Mouse (Mus musculus): ENCODE data around the gene Ptprm. TPM values are rescaled to one million over a fixed set of nuclear protein-coding genes. Genes with fewer than 3 reads are reported as not detected.

The Ptprm gene
- polyA plus RNA-seq, 1 experiment: 34.2 TPM

DNA sequence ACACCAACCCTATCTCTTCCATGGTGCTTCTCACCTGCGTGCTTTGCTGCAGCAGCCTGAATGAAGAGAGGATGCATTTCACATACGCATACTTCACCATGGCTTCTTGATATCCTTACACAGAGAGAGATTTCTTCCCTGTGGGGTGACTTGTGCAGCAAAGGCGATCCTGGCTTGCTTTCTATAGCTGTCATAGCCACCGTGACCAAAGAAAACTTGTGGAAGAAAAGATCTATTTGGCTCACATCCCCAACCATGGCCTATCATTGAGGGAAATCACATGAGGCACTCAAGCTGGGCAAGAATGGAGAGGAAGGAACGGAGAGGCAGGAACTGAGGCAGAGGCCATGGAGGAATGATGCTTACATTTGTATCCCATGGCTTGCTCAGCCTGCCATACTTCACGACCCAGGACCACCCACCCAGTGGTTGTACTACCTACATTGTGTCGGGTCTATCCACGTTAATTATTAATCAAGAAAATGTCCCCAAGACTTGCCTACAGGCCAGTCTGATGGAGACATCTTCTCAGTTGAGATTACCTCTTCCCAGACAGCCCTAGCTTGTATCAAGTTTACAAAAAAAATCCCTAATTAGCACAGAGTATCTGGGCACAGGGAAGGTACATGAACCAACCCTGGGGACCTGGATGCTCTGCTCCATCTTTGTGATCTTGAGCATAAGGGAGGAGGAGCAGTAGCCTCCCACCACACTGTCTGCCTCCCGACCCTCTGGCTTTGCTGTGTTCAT, 641.6 kb downstream of the Ptprm start:
- H3K4me1 ChIP-seq (ENCODE audit: control insufficient read depth, insufficient read depth, low read length): no peaks in the 10 kb centered on the region
- TF ChIP-seq CTCF (IDR thresholded peaks at IDR 0.05; ENCODE audit: borderline replicate concordance, insufficient read depth, low read depth, low read length) (no peak), POLR2A (IDR thresholded peaks at IDR 0.05; ENCODE audit: borderline replicate concordance, insufficient read depth, low read length) (no peak)
- no peak overlapping the region for H3K4me3 ChIP-seq (replicated peaks; ENCODE audit: insufficient read depth, low read depth, low read length)
- WGBS: 81% methylated on average over 9 of the region's 9 CpGs
- H3K27me3 ChIP-seq (ENCODE audit: control insufficient read depth, insufficient read depth, low read length): no peaks in the 10 kb centered on the region
- no peak for DNase-seq
- no peak overlapping the region for H3K27ac ChIP-seq (ENCODE audit: insufficient read depth, low read length)

DNA sequence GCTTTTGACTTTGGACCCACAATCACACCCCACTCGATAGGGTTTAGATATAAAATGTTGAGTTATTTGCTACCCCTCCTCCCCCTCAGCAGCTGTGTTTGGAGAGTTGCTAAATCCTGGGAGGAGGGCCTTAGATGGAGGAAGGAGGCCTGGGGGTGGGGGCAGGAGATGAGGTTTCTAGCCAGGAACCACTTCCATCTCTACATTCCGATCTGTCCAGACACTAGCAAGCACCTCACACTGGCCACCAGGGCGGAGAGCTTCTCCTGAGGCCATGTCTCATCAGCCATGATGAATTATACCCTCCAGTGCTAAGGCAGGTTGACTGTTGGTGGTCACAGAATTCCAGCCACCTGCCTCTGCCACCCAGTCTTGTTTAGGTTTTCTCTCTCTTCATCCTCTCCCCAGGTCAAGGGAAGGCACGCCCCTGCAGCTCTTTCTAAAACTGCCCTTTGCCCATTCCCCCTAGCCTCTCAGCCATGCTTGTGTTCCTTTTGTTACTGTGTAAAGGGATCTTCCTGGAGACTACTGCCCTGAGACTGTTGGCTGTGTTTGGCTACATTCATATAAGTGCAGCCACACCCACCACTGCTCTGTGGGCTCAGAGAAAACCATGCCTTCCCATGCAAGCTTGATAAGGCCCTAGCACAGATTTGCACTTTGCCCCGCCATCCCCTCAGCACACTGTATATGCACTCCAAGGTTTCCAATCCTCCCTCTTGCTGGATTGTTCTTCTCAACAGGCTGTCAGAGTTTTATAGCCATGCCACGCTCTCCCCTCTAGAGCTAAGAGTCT, 642.8 kb downstream of the Ptprm start:
- DNase-seq: no peak
- TF ChIP-seq CTCF (IDR thresholded peaks at IDR 0.05; ENCODE audit: borderline replicate concordance, insufficient read depth, low read depth, low read length) (no peak), POLR2A (IDR thresholded peaks at IDR 0.05; ENCODE audit: borderline replicate concordance, insufficient read depth, low read length) (no peak)
- H3K4me3 ChIP-seq (replicated peaks; ENCODE audit: insufficient read depth, low read depth, low read length): no peak overlapping the region
- 84% methylated on average over 6 of the region's 6 CpGs for WGBS
- no peak overlapping the region for H3K27ac ChIP-seq (ENCODE audit: insufficient read depth, low read length)
- H3K27me3 ChIP-seq (ENCODE audit: control insufficient read depth, insufficient read depth, low read length): no peaks in the 10 kb centered on the region
- no peaks in the 10 kb centered on the region for H3K4me1 ChIP-seq (ENCODE audit: control insufficient read depth, insufficient read depth, low read length)

DNA sequence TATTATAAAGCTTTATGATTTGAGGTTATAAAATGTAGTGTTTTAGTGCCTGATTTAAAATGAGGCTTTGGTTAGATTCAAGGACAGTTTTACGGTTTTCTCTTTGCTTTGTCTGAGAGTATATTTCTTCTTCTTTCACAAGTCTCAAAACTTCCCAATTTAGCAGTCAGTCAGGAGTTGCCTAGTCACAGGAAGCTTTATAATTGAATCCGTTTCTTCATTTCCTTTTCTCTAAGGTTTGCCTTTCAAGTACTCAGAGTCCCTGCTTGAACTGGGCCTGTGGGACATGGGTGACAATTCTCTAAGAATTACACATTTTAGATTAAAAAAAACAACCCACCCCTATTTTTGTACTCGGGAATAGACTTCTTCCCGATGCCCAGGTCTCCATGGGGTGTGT, 643.7 kb downstream of the Ptprm start:
- no peak overlapping the region for H3K27ac ChIP-seq (ENCODE audit: insufficient read depth, low read length)
- H3K27me3 ChIP-seq (ENCODE audit: control insufficient read depth, insufficient read depth, low read length): no peaks in the 10 kb centered on the region

DNA sequence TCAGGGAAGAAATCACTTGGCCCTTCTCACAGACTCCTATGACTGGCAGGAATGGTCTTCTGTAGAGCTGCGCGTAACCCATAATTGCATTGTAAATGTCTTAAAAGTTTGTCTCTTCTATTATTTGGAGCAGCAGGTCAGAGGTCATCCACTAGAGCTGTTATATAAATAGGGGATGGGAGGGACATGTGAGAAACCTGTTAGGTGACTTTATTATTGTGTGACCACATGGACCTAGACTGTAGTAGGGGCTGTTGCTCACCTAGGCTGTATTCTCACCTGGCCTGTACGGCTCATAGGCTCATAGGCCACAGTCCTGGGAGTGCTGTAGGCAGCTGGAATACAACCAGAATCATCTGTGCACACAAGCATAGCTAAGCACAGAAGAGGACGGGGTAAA, 645.5 kb downstream of the Ptprm start:
- WGBS: 95% methylated on average over 4 of the region's 4 CpGs
- no peak for DNase-seq
- H3K4me3 ChIP-seq (replicated peaks; ENCODE audit: insufficient read depth, low read depth, low read length): no peak overlapping the region
- no peak for TF ChIP-seq CTCF (IDR thresholded peaks at IDR 0.05; ENCODE audit: borderline replicate concordance, insufficient read depth, low read depth, low read length)
- no peaks in the 10 kb centered on the region for H3K4me1 ChIP-seq (ENCODE audit: control insufficient read depth, insufficient read depth, low read length)
- H3K27ac ChIP-seq (ENCODE audit: insufficient read depth, low read length): no peak overlapping the region
- no peaks in the 10 kb centered on the region for H3K27me3 ChIP-seq (ENCODE audit: control insufficient read depth, insufficient read depth, low read length)

More for the DNA sequence above, 643.7 kb downstream of the Ptprm start:
- no peak overlapping the region for H3K4me3 ChIP-seq (replicated peaks; ENCODE audit: insufficient read depth, low read depth, low read length)
- DNase-seq: no peak
- no peaks in the 10 kb centered on the region for H3K4me1 ChIP-seq (ENCODE audit: control insufficient read depth, insufficient read depth, low read length)
- WGBS: 65% methylated on average over 4 of the region's 4 CpGs
- TF ChIP-seq CTCF (IDR thresholded peaks at IDR 0.05; ENCODE audit: borderline replicate concordance, insufficient read depth, low read depth, low read length): no peak
- TF ChIP-seq POLR2A (IDR thresholded peaks at IDR 0.05; ENCODE audit: borderline replicate concordance, insufficient read depth, low read length): no peak

DNA sequence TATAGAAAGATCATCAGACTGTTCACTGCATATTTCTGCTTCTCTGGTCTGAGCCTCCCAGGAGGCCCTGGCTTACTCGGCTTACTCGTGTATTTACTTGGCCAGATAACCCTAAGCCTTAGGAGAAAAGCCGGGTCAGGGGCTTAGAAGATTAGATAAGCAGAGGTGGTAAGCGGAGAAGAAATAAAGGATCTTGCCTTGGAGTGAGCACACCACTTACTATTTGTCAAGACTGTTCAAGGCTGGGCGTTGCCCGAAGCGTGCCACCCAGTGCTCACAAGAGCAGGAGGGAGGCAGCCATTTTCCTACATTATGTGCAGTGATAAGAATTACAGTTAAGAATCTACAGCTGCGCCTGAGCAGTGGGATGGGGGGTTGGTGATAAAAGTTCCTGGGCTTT, 646.6 kb downstream of the Ptprm start:
- H3K4me1 ChIP-seq (ENCODE audit: control insufficient read depth, insufficient read depth, low read length): no peaks in the 10 kb centered on the region

DNA sequence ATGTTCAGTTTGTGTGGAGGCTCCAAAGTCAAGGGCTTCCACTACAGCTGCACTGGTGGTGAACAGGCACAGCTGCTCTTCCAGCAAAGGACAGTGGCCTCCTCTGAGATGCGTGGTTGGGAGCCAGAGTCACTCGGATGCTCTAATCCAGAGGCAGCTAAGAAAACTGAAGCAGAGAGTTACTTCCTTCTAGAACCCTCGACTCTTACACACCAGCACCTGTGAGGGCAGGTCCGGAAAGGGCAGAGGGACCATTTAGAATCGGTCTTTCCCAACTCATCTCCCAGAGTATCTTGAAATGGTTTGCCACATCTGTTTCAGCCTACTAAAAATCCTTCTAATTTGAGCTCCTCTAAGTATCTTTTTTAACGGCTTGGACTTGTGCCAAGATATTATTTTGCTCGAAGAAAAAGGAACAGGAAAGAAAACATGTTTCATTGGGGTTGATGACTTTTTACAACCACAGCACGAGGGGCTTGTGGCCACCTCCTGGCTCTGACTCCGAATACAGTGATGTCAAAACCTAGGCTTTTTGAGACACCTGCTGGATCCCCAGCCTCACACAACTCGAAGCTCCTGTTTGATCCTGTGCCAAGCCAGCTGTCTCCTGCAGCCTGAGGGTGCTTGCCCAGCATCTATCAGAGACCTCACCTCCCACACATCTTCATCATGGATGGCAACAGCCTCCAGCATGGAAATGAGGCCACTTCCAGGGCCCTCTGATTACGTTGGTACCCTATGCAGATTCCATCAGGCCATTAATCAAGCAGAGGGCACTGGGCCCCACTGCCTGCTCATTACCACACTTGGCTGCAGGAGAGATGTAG, 652.7 kb downstream of the Ptprm start:
- TF ChIP-seq CTCF (IDR thresholded peaks at IDR 0.05; ENCODE audit: borderline replicate concordance, insufficient read depth, low read depth, low read length) (no peak), POLR2A (IDR thresholded peaks at IDR 0.05; ENCODE audit: borderline replicate concordance, insufficient read depth, low read length) (no peak)
- Histone ChIP-seq H3K27me3 (ENCODE audit: control insufficient read depth, insufficient read depth, low read length) (no peaks in the 10 kb centered on the region), H3K4me1 (ENCODE audit: control insufficient read depth, insufficient read depth, low read length) (no peaks in the 10 kb centered on the region), H3K27ac (ENCODE audit: insufficient read depth, low read length) (no peak overlapping the region), H3K4me3 (replicated peaks; ENCODE audit: insufficient read depth, low read depth, low read length) (no peak overlapping the region)
- WGBS: 37% methylated on average over 11 of the region's 11 CpGs
- DNase-seq: no peak

More for the DNA sequence above, 646.6 kb downstream of the Ptprm start:
- no peak overlapping the region for H3K27ac ChIP-seq (ENCODE audit: insufficient read depth, low read length)
- no peak for DNase-seq
- H3K27me3 ChIP-seq (ENCODE audit: control insufficient read depth, insufficient read depth, low read length): no peaks in the 10 kb centered on the region
- WGBS: 75% methylated on average over 8 of the region's 8 CpGs
- H3K4me3 ChIP-seq (replicated peaks; ENCODE audit: insufficient read depth, low read depth, low read length): no peak overlapping the region
- no peak for TF ChIP-seq CTCF (IDR thresholded peaks at IDR 0.05; ENCODE audit: borderline replicate concordance, insufficient read depth, low read depth, low read length)
- no peak for TF ChIP-seq POLR2A (IDR thresholded peaks at IDR 0.05; ENCODE audit: borderline replicate concordance, insufficient read depth, low read length)

DNA sequence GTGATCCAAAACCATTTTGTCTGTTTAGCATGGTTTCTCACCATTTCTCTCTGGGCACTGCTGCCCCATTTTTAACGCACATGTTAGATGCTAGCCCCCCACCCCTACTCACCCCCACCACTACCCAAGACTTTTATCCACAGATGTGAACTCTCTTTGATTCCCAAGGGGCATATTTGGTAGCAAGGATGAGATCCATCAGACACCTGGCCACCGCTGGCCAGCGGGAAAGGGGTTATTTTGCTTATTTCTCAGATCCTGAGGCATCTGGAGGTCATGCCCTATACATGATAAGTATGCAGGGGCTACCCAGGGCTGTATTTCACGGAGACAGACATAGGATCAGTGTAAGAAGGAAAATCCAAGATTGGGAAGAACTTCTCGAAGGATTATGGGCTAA, 654.4 kb downstream of the Ptprm start:
- Histone ChIP-seq H3K4me3 (replicated peaks; ENCODE audit: insufficient read depth, low read depth, low read length) (no peak overlapping the region), H3K27ac (ENCODE audit: insufficient read depth, low read length) (no peak overlapping the region), H3K4me1 (ENCODE audit: control insufficient read depth, insufficient read depth, low read length) (no peaks in the 10 kb centered on the region), H3K27me3 (ENCODE audit: control insufficient read depth, insufficient read depth, low read length) (no peaks in the 10 kb centered on the region)
- WGBS: 84% methylated on average over 5 of the region's 5 CpGs
- TF ChIP-seq CTCF (IDR thresholded peaks at IDR 0.05; ENCODE audit: borderline replicate concordance, insufficient read depth, low read depth, low read length) (no peak), POLR2A (IDR thresholded peaks at IDR 0.05; ENCODE audit: borderline replicate concordance, insufficient read depth, low read length) (no peak)
- DNase-seq: no peak

Measured in cerebellum, adult 2 months (tissue).